Mouse (Mus musculus): Measurements from ENCODE around the gene Mcub. TPM values are rescaled to one million over a fixed set of nuclear protein-coding genes. Genes with fewer than 3 reads are reported as not detected.
A peak's percentile ranks its signal among the peaks of the same experiment; 100 is the strongest.

The Mcub gene
- polyA plus RNA-seq, 1 experiment from 2014 or later = 4.1 TPM

- no peak for ATAC-seq
- Histone ChIP-seq H3K4me3 (ENCODE audit: low read depth, low read length) (no peak overlapping the region), H3K36me3 (ENCODE audit: control insufficient read depth, insufficient read depth) (no peaks in the 10 kb centered on the region), H3K9ac (ENCODE audit: low read depth, low read length) (no peak overlapping the region), H3K4me2 (replicated peaks; ENCODE audit: low read depth) (no peak overlapping the region), H3K4me1 (replicated peaks; ENCODE audit: control insufficient read depth, insufficient read depth, low read length) (no peaks in the 10 kb centered on the region), H3K9me3 (ENCODE audit: control insufficient read depth) (no peaks in the 10 kb centered on the region), H3K27ac (ENCODE audit: low read depth, low read length) (no peak overlapping the region), H3K27me3 (replicated peaks; ENCODE audit: control insufficient read depth, insufficient read depth, low read length) (no peaks in the 10 kb centered on the region)
- 54% methylated on average over 6 of the region's 6 CpGs for WGBS
- TF ChIP-seq CTCF (IDR thresholded peaks at IDR 0.05; ENCODE audit: low read depth) = no peak
These were observed 39.7 kb downstream of the Mcub start for GRCm38 (mm10) chr3:129930213-129930778.

GRCm38 (mm10) chr3:129925861-129926260, 44.1 kb downstream of the Mcub start:
- H3K27ac ChIP-seq (ENCODE audit: low read depth, low read length) = no peak overlapping the region
- no peak for ATAC-seq
- no peak overlapping the region for H3K9ac ChIP-seq (ENCODE audit: low read depth, low read length)
- no peak overlapping the region for H3K4me2 ChIP-seq (replicated peaks; ENCODE audit: low read depth)
- H3K27me3 ChIP-seq (replicated peaks; ENCODE audit: control insufficient read depth, insufficient read depth, low read length) = no peaks in the 10 kb centered on the region
- TF ChIP-seq CTCF (IDR thresholded peaks at IDR 0.05; ENCODE audit: low read depth) = no peak
- WGBS = 85% methylated on average over 3 of the region's 3 CpGs
- no peaks in the 10 kb centered on the region for H3K4me1 ChIP-seq (replicated peaks; ENCODE audit: control insufficient read depth, insufficient read depth, low read length)
- no peaks in the 10 kb centered on the region for H3K9me3 ChIP-seq (ENCODE audit: control insufficient read depth)
- no peak overlapping the region for H3K4me3 ChIP-seq (ENCODE audit: low read depth, low read length)
- H3K36me3 ChIP-seq (ENCODE audit: control insufficient read depth, insufficient read depth) = no peaks in the 10 kb centered on the region

DNA sequence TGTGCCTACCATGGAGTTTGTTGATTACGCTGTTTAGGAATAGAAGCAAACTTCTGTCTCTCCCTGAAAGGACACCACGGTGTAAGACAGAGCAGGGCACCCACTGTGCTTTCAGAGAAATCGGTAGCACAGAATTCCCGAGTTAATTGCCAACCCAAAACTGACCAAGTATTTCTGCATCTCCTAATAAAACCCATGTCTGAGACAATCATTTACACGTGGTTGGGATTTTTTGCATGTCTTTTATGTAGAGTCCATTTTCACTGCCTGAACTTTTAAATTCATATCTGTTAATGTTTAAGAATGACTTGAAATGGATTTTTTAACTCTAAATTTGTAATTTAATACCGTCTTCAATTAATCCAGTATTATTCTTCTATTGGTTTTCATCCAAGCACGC, 46.4 kb downstream of the Mcub start:
- Histone ChIP-seq H3K4me3 (ENCODE audit: low read depth, low read length) (no peak overlapping the region), H3K27me3 (replicated peaks; ENCODE audit: control insufficient read depth, insufficient read depth, low read length) (no peaks in the 10 kb centered on the region), H3K9me3 (ENCODE audit: control insufficient read depth) (no peaks in the 10 kb centered on the region), H3K9ac (ENCODE audit: low read depth, low read length) (no peak overlapping the region), H3K27ac (ENCODE audit: low read depth, low read length) (no peak overlapping the region), H3K4me1 (replicated peaks; ENCODE audit: control insufficient read depth, insufficient read depth, low read length) (no peaks in the 10 kb centered on the region), H3K4me2 (replicated peaks; ENCODE audit: low read depth) (no peak overlapping the region), H3K36me3 (ENCODE audit: control insufficient read depth, insufficient read depth) (no peaks in the 10 kb centered on the region)
- no peak for TF ChIP-seq CTCF (IDR thresholded peaks at IDR 0.05; ENCODE audit: low read depth)
- 90% methylated on average over 7 of the region's 7 CpGs for WGBS
- no peak for ATAC-seq

GRCm38 (mm10) chr3:129918434-129918833, 51.6 kb downstream of the Mcub start:
- peak; percentile 88 for TF ChIP-seq CTCF (IDR thresholded peaks at IDR 0.05; ENCODE audit: low read depth)
- 16% methylated on average over 13 of the region's 13 CpGs for WGBS
- Histone ChIP-seq H3K4me2 (replicated peaks; ENCODE audit: low read depth) (no peak overlapping the region), H3K27ac (ENCODE audit: low read depth, low read length) (no peak overlapping the region), H3K4me1 (replicated peaks; ENCODE audit: control insufficient read depth, insufficient read depth, low read length) (no peaks in the 10 kb centered on the region), H3K36me3 (ENCODE audit: control insufficient read depth, insufficient read depth) (peaks cover 15% of the 10 kb centered on the region), H3K4me3 (ENCODE audit: low read depth, low read length) (no peak overlapping the region), H3K27me3 (replicated peaks; ENCODE audit: control insufficient read depth, insufficient read depth, low read length) (no peaks in the 10 kb centered on the region), H3K9ac (ENCODE audit: low read depth, low read length) (no peak overlapping the region), H3K9me3 (ENCODE audit: control insufficient read depth) (no peaks in the 10 kb centered on the region)
- ATAC-seq = no peak

- Histone ChIP-seq H3K36me3 (ENCODE audit: control insufficient read depth, insufficient read depth) (peaks cover 24% of the 10 kb centered on the region), H3K4me3 (ENCODE audit: low read depth, low read length) (no peak overlapping the region), H3K27me3 (replicated peaks; ENCODE audit: control insufficient read depth, insufficient read depth, low read length) (no peaks in the 10 kb centered on the region), H3K9me3 (ENCODE audit: control insufficient read depth) (no peaks in the 10 kb centered on the region), H3K27ac (ENCODE audit: low read depth, low read length) (no peak overlapping the region), H3K9ac (ENCODE audit: low read depth, low read length) (no peak overlapping the region), H3K4me1 (replicated peaks; ENCODE audit: control insufficient read depth, insufficient read depth, low read length) (no peaks in the 10 kb centered on the region), H3K4me2 (replicated peaks; ENCODE audit: low read depth) (no peak overlapping the region)
- 71% methylated on average over 3 of the region's 3 CpGs for WGBS
- TF ChIP-seq CTCF (IDR thresholded peaks at IDR 0.05; ENCODE audit: low read depth) = no peak
- ATAC-seq = no peak
These were observed 52.6 kb downstream of the Mcub start for GRCm38 (mm10) chr3:129917424-129917823.

DNA sequence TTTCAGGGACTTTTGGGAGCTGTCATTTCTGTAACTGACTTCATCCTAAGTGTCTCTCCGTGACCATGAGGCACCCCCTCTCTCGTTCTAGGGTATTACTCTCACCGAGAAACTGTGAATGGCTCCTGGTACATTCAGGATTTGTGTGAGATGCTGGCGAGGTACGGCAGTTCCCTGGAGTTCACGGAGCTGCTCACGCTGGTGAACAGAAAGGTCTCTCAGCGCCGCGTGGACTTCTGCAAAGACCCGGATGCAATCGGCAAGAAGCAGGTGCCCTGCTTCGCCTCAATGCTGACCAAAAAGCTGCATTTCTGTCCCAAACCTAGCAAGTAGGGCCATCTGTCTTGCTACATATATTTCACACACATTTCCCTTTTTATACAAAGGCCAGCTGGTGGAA, 56.8 kb downstream of the Mcub start:
- ATAC-seq = no peak
- Histone ChIP-seq H3K4me2 (replicated peaks; ENCODE audit: low read depth) (no peak overlapping the region), H3K9ac (ENCODE audit: low read depth, low read length) (no peak overlapping the region), H3K27ac (ENCODE audit: low read depth, low read length) (no peak overlapping the region), H3K4me1 (replicated peaks; ENCODE audit: control insufficient read depth, insufficient read depth, low read length) (no peaks in the 10 kb centered on the region), H3K27me3 (replicated peaks; ENCODE audit: control insufficient read depth, insufficient read depth, low read length) (no peaks in the 10 kb centered on the region), H3K36me3 (ENCODE audit: control insufficient read depth, insufficient read depth) (peaks cover 58% of the 10 kb centered on the region), H3K9me3 (ENCODE audit: control insufficient read depth) (no peaks in the 10 kb centered on the region), H3K4me3 (ENCODE audit: low read depth, low read length) (no peak overlapping the region)
- TF ChIP-seq CTCF (IDR thresholded peaks at IDR 0.05; ENCODE audit: low read depth) = no peak
- 94% methylated on average over 13 of the region's 13 CpGs for WGBS

GRCm38 (mm10) chr3:129912025-129912424, 58.0 kb downstream of the Mcub start:
- Histone ChIP-seq H3K9me3 (ENCODE audit: control insufficient read depth) (no peaks in the 10 kb centered on the region), H3K36me3 (ENCODE audit: control insufficient read depth, insufficient read depth) (peaks cover 59% of the 10 kb centered on the region), H3K27ac (ENCODE audit: low read depth, low read length) (no peak overlapping the region), H3K4me1 (replicated peaks; ENCODE audit: control insufficient read depth, insufficient read depth, low read length) (no peaks in the 10 kb centered on the region), H3K4me2 (replicated peaks; ENCODE audit: low read depth) (no peak overlapping the region), H3K4me3 (ENCODE audit: low read depth, low read length) (no peak overlapping the region), H3K27me3 (replicated peaks; ENCODE audit: control insufficient read depth, insufficient read depth, low read length) (no peaks in the 10 kb centered on the region), H3K9ac (ENCODE audit: low read depth, low read length) (no peak overlapping the region)
- no peak for ATAC-seq
- WGBS = 92% methylated on average over 14 of the region's 14 CpGs
- no peak for TF ChIP-seq CTCF (IDR thresholded peaks at IDR 0.05; ENCODE audit: low read depth)
